Mouse (Mus musculus): ENCODE measurements around the gene Terf2. TPM values are rescaled to one million over a fixed set of nuclear protein-coding genes. Genes with fewer than 3 reads are reported as not detected.

Terf2 gene
- total and polyA plus RNA-seq, 3 experiments, result 6.0 to 11.2 (median 11.1) TPM

DNA sequence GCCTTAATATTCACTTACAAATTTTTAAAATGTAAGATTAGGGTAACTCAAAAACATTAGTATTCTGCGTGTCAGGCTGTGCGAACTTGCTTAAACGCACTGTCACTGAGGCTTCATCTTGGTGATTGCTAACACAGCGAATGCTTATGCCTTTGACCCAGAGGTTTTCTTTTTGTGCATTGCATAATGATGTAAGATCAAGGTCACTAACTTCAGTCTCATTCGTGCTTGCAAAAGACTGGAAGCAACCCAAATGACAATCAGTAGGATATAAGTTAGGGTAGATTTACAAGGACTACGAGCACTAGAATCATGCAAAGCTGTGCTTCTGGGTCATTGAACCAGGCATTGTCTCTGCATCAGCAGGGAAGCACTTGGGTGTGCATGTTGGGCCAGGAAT, 41.2 kb upstream of the Terf2 start:
- Histone ChIP-seq H3K79me2 (replicated peaks; ENCODE audit: control insufficient read depth, insufficient read depth, low read length) (no peaks in the 10 kb centered on the region), H3K4me3 (no peak overlapping the region), H3K27ac (peak overlapping the region; percentile 68), H3K36me3 (ENCODE audit: control insufficient read depth, insufficient read depth, low read length) (peaks cover 2% of the 10 kb centered on the region; the same call in 1 of the 2 replicates), H3K9ac (ENCODE audit: low read depth, low read length) (no peak overlapping the region), H3K4me1 (ENCODE audit: control insufficient read depth, insufficient read depth, low read length) (peaks cover 12% of the 10 kb centered on the region), H3K27me3 (ENCODE audit: control insufficient read depth, insufficient read depth, low read length) (no peaks in the 10 kb centered on the region)
- DNase-seq, result no peak
- intact Hi-C loops (cut with DNase I), result loop anchor here (5.0 kb wide), 1 partner anchor 70 kb away; no protein-coding TSS in a partner anchor
- no peak for TF ChIP-seq EP300 (IDR thresholded peaks at IDR 0.05; ENCODE audit: insufficient read depth, low read depth, low read length)
- no peak for TF ChIP-seq POLR2A (IDR thresholded peaks at IDR 0.05; ENCODE audit: insufficient read depth, low read depth, low read length)
- no peak for TF ChIP-seq CTCF (IDR thresholded peaks at IDR 0.05)
- WGBS, result 85% methylated on average over 6 of the region's 6 CpGs

DNA sequence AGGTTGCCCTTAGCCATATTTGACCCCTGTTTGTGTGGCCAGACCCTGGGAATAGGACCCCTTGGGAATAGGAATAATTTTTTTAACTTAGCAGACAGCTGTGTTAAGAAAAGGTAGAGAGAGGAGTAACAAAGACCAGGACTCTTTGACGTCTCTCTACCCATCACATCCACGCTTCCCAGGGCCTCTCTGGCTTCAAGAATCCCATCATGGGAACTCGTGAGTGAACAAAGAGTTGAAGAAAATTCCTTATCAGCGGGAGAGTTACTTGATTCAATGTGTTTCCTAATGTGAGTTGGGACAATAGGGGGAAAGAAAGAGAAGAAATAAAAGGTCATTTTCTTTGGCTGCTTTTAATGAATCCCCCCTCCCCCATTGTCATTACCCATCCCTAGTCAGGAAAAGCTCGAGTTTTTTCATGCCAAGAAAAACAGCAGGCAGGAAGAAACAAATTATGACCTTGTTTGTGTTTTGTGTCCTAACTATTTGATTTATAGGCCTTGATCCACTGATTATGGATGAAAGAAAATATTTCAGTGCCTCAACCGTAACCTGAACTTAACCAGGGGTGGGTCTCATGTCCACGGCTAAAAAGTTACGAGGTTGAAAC, 39.8 kb upstream of the Terf2 start:
- DNase-seq, result no peak
- H3K36me3 ChIP-seq (ENCODE audit: control insufficient read depth, insufficient read depth, low read length), result peaks cover 2% of the 10 kb centered on the region; the same call in 1 of the 2 replicates
- WGBS, result 42% methylated on average over 8 of the region's 8 CpGs
- no peak overlapping the region for H3K9ac ChIP-seq (ENCODE audit: low read depth, low read length)
- H3K4me1 ChIP-seq (ENCODE audit: control insufficient read depth, insufficient read depth, low read length), result peaks cover 12% of the 10 kb centered on the region
- H3K27ac ChIP-seq, result peak overlapping the region; percentile 13
- TF ChIP-seq POLR2A (IDR thresholded peaks at IDR 0.05; ENCODE audit: insufficient read depth, low read depth, low read length) (no peak), CTCF (IDR thresholded peaks at IDR 0.05) (no peak), EP300 (IDR thresholded peaks at IDR 0.05; ENCODE audit: insufficient read depth, low read depth, low read length) (no peak)
- no peaks in the 10 kb centered on the region for H3K79me2 ChIP-seq (replicated peaks; ENCODE audit: control insufficient read depth, insufficient read depth, low read length)
- intact Hi-C loops (cut with DNase I), result loop anchor here (5.0 kb wide), 1 partner anchor 71 kb away; no protein-coding TSS in a partner anchor
- H3K27me3 ChIP-seq (ENCODE audit: control insufficient read depth, insufficient read depth, low read length), result no peaks in the 10 kb centered on the region
- no peak overlapping the region for H3K4me3 ChIP-seq

DNA sequence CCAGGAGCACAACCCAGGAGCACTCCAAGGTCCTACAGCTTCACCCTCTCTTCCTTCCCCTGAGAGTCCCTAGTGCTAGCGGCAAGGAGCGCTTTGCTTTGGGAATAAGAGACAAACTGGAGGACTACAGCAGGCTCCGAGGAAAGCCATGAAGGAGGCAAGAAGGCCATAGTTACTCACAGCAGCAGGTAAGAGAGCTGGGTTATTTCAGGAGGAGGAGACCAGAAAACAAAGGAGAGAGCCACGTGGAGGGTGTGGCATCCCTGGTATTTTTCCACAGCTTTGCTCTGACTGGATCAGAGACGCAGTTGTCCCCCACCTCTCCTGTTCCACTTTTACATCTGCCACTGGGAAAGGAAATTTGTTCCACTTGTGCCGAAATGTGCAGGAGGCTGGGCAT, 37.5 kb upstream of the Terf2 start:
- Histone ChIP-seq H3K79me2 (replicated peaks; ENCODE audit: control insufficient read depth, insufficient read depth, low read length) (no peaks in the 10 kb centered on the region), H3K36me3 (ENCODE audit: control insufficient read depth, insufficient read depth, low read length) (peaks cover 5% of the 10 kb centered on the region), H3K27ac (peak overlapping the region; percentile 8; the same call in 1 of the 2 replicates), H3K4me3 (no peak overlapping the region), H3K9ac (ENCODE audit: low read depth, low read length) (no peak overlapping the region), H3K4me1 (ENCODE audit: control insufficient read depth, insufficient read depth, low read length) (peaks cover 9% of the 10 kb centered on the region), H3K27me3 (ENCODE audit: control insufficient read depth, insufficient read depth, low read length) (no peaks in the 10 kb centered on the region)
- TF ChIP-seq EP300 (IDR thresholded peaks at IDR 0.05; ENCODE audit: insufficient read depth, low read depth, low read length) (no peak), CTCF (IDR thresholded peaks at IDR 0.05) (no peak), POLR2A (IDR thresholded peaks at IDR 0.05; ENCODE audit: insufficient read depth, low read depth, low read length) (no peak)
- intact Hi-C loops (cut with DNase I), result no loop called here
- 46% methylated on average over 6 of the region's 6 CpGs for WGBS
- peak in 1 of 2 experiments; percentile 32 for DNase-seq

DNA sequence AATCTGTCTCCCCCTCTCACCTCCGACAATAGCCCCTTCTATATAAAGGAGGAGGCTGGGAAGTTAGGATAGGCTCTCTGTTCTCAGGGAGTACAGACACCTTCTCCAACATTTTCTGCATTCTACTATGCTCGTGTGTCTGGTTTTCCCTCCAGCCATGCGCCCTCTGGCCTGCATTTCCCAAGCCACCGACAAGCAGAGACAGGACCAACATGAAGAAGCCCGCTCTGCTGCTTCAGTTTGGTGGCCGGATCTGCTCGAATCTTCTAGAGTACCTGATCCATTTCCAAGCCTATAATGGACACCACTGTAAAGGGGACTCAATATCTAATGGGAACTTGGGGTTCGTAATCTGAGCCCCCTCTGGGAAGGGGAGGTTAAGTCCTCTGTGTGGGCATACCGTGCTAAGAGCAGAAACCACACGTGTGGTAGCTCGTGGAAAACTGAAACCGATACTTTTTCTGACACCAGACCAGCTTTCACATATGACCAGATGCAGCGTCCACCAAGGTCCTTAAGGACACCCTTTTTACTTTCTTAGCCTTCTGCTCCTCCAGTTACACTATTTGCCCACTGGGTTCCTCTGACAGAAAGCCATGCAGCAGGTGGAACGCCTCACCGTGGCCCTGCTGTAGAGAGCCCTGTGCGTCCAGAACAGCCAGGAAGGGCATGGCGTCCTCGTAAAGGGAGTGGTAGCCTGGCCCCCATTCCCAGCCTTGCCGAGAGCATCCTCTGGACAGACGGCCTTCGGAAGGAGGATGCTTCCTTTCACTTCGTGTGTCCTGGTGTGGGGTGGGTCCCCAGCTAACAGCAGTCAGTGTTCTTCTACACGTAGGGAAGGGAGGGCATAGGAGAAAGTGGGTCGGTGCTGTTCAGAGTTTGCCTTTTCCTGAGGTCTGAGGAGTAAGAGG, 36.5 kb upstream of the Terf2 start:
- no peak overlapping the region for H3K27ac ChIP-seq
- H3K36me3 ChIP-seq (ENCODE audit: control insufficient read depth, insufficient read depth, low read length), result peaks cover 7% of the 10 kb centered on the region
- no peaks in the 10 kb centered on the region for H3K79me2 ChIP-seq (replicated peaks; ENCODE audit: control insufficient read depth, insufficient read depth, low read length)
- H3K27me3 ChIP-seq (ENCODE audit: control insufficient read depth, insufficient read depth, low read length), result no peaks in the 10 kb centered on the region
- no peak overlapping the region for H3K4me3 ChIP-seq
- no peak overlapping the region for H3K9ac ChIP-seq (ENCODE audit: low read depth, low read length)
- peaks cover 11% of the 10 kb centered on the region for H3K4me1 ChIP-seq (ENCODE audit: control insufficient read depth, insufficient read depth, low read length)
- no peak for DNase-seq
- TF ChIP-seq POLR2A (IDR thresholded peaks at IDR 0.05; ENCODE audit: insufficient read depth, low read depth, low read length) (no peak), EP300 (IDR thresholded peaks at IDR 0.05; ENCODE audit: insufficient read depth, low read depth, low read length) (no peak), CTCF (IDR thresholded peaks at IDR 0.05) (no peak)
- 76% methylated on average over 24 of the region's 24 CpGs for WGBS
- intact Hi-C loops (cut with DNase I), result no loop called here

DNA sequence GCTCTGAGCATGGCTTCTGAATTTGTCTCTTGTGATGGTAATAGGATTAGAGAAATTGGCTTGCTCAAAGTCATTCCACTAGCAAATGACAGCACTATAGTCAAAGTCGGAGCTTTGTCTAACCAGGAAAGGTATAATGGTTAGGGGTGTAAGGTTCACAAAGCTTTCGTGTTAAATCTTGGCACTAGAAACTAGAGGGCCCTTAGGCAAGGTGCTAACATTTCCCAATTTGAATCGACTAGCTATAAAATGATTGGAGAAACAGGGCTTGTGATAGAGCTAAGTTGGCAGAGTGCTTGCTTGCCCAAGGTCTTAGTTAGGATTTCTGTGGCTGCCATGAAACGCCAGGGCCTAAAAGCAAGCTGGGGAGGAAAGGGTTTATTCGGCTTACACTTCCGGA, 33.7 kb upstream of the Terf2 start:
- H3K4me1 ChIP-seq (ENCODE audit: control insufficient read depth, insufficient read depth, low read length), result peaks cover 5% of the 10 kb centered on the region
- WGBS, result 76% methylated on average over 6 of the region's 6 CpGs
- H3K9ac ChIP-seq (ENCODE audit: low read depth, low read length), result no peak overlapping the region
- no peak for DNase-seq
- H3K79me2 ChIP-seq (replicated peaks; ENCODE audit: control insufficient read depth, insufficient read depth, low read length), result no peaks in the 10 kb centered on the region
- no peaks in the 10 kb centered on the region for H3K27me3 ChIP-seq (ENCODE audit: control insufficient read depth, insufficient read depth, low read length)
- H3K27ac ChIP-seq, result peak overlapping the region; percentile 77
- intact Hi-C loops (cut with DNase I), result no loop called here
- peaks cover 5% of the 10 kb centered on the region for H3K36me3 ChIP-seq (ENCODE audit: control insufficient read depth, insufficient read depth, low read length)
- TF ChIP-seq CTCF (IDR thresholded peaks at IDR 0.05), result no peak
- no peak overlapping the region for H3K4me3 ChIP-seq
